9 mouse cellular contexts compared by ENCODE assay signal in genomic region chr1:92696848-92697247, GRCm38 (mm10). TPM values are rescaled to one million over a fixed set of nuclear protein-coding genes. Genes with fewer than 3 reads are reported as not detected.
DNase-seq lines count a peak whose midpoint lies in the region; ATAC-seq and TF ChIP-seq lines count a peak whose summit lies in the region.
"Had no signal": no experiment of that assay in that cellular context is flagged by ENCODE, and none has a peak within 500 bp of the region (broad histone marks: within the 10 kb centered on the region; RNA-seq: fewer than 3 reads in every experiment).

No protein-coding gene starts in this region.

- 29% methylated on average over 4 of the region's 4 CpGs for whole genome bisulfite sequencing in large intestine, adult 2 months
- 32% methylated on average over 4 of the region's 4 CpGs for WGBS in lung, embryonic 15.5 days

- peak; percentile 77 for TF ChIP-seq CTCF in gastrocnemius, adult 2 months (IDR thresholded peaks at IDR 0.05)

- peak overlapping the region; percentile 56; the same call in 1 of the 2 replicates for H3K27ac ChIP-seq in gastrocnemius, adult 2 months
- no peak overlapping the region for H3K27ac ChIP-seq in lung, embryonic 15.5 days

- H3K4me2 ChIP-seq in lung, embryonic 15.5 days: no peak overlapping the region
- H3K4me2 ChIP-seq: heart, embryonic 15.5 days had no signal

- H3K36me3 ChIP-seq in lung, embryonic 15.5 days: no peaks in the 10 kb centered on the region
- H3K36me3 ChIP-seq: heart, embryonic 15.5 days had no signal

- H3K4me3 ChIP-seq in gastrocnemius, adult 2 months: no peak overlapping the region
- no peak overlapping the region for H3K4me3 ChIP-seq in lung, embryonic 15.5 days
- H3K4me3 ChIP-seq: heart, embryonic 15.5 days had no signal

- no peaks in the 10 kb centered on the region for H3K27me3 ChIP-seq in lung, embryonic 15.5 days
- H3K27me3 ChIP-seq: heart, embryonic 15.5 days had no signal

- H3K9me3 ChIP-seq in lung, embryonic 15.5 days: no peaks in the 10 kb centered on the region
- H3K9me3 ChIP-seq: heart, embryonic 15.5 days had no signal

- H3K9ac ChIP-seq in lung, embryonic 15.5 days: no peak overlapping the region
- H3K9ac ChIP-seq: heart, embryonic 15.5 days had no signal

- peaks cover 9% of the 10 kb centered on the region for H3K4me1 ChIP-seq in lung, embryonic 15.5 days

- intact Hi-C loops in gastrocnemius, adult 2 months (cut with DNase I): loop anchor here (1.0 kb wide), 1 partner anchor 198 kb away; no protein-coding TSS in a partner anchor

- peak; percentile 66 for DNase-seq in CD4-positive helper T cell, adult 2 months (ENCODE audit: low read depth, low spot score)
- peak; percentile 90 for DNase-seq in ZHBTc4 (ENCODE audit: low read depth, low spot score)
- DNase-seq in cerebellum, postnatal 25 days: peak; percentile 80 to 87
- DNase-seq in gastrocnemius, adult 2 months: peak; percentile 86
- peak; percentile 48 for DNase-seq in large intestine, adult 2 months (ENCODE audit: low read depth, low spot score)
- peak; percentile 66 for DNase-seq in retina, postnatal 7 days (ENCODE audit: low read depth, low spot score)
- peak; percentile 64 to 74 for DNase-seq in urinary bladder, adult 18-20 months (ENCODE audit: low spot score in 2 of 2)

- 0 out of 2 replicates have a peak, but pooled peaks have one; percentile 44 for ATAC-seq in lung, embryonic 15.5 days (ENCODE audit: borderline replicate concordance, extremely low read depth, low FRiP score, low TSS enrichment)

RNA-seq across cellular contexts. Expression of gene Otos, which starts 48.2 kb away (rescaled TPM):
- not detected for total RNA-seq in gastrocnemius, adult 2 months (2021)
- 0.19 and 0.38 TPM in 2 replicates for polyA plus RNA-seq in large intestine, adult 2 months (2012; rRNA removed)
- polyA plus RNA-seq in lung, embryonic 15.5 days (2015; fragmentation: Nextera tagmentation; extraction: Ambion mirVana): 0.31 TPM in 1 of 2 replicates, not detected in the other
- polyA plus RNA-seq: heart, embryonic 15.5 days had no signal

RNA-seq across cellular contexts. Expression of gene Cops9, which starts 55.1 kb away (rescaled TPM):
- total RNA-seq in gastrocnemius, adult 2 months (2021): 100 to 1,000 TPM; 171 to 192 TPM
- polyA plus RNA-seq in large intestine, adult 2 months (2012; rRNA removed): 108 and 129 TPM in 2 replicates
- polyA plus RNA-seq in lung, embryonic 15.5 days (2015; fragmentation: Nextera tagmentation; extraction: Ambion mirVana): 354 and 385 TPM in 2 replicates
